Mouse (Mus musculus) left cerebral cortex, adult 2 months (tissue): Measurements from ENCODE around the gene Slfn8. TPM values are rescaled to one million over a fixed set of nuclear protein-coding genes. Genes with fewer than 3 reads are reported as not detected.
A peak's percentile ranks its signal among the peaks of the same experiment; 100 is the strongest.
"Not testable (repeated sequence)": the region's sequence is repeated elsewhere in the genome, so short reads cannot be mapped to it uniquely, and the experiment has no call there.

Experiments used
- DNase-seq, 2 experiments: peaks; one replicate each; pipeline ENCODE4 v3.0.0; 2021 to 2022; ENCODE audit warnings: low spot score in 2 of 2, mixed read lengths in 1 of 2; ENCODE audit errors: extremely low spot score in 1 of 2
- H3K27ac ChIP-seq: fragments of 200-600 bp; 2 replicates; pipeline ENCODE4 v1.8.1; 2022
- H3K4me3 ChIP-seq: fragments of 200-600 bp; 2 replicates; pipeline ENCODE4 v1.8.1; 2022
- CTCF ChIP-seq: fragments of 200-600 bp; IDR thresholded peaks from 2 replicates; pipeline ENCODE4 v1.8.1; 2022; ENCODE audit warnings: antibody characterized with exemption, mild to moderate bottlenecking, moderate library complexity
- intact Hi-C: fragments of 180-260 bp; cut with DNase I; formaldehyde crosslinking; loops from one replicate; pipeline ENCODE4 v1.15.1; 2025
- total RNA-seq, 2 experiments: library from RNA; stranded (reverse); gene quantifications; 2 replicates each; pipeline ENCODE4 v1.2.3; 2021

Gene Slfn8
- total RNA-seq, 2 experiments from 2014 or later: 0.26 to 0.61 TPM

DNA sequence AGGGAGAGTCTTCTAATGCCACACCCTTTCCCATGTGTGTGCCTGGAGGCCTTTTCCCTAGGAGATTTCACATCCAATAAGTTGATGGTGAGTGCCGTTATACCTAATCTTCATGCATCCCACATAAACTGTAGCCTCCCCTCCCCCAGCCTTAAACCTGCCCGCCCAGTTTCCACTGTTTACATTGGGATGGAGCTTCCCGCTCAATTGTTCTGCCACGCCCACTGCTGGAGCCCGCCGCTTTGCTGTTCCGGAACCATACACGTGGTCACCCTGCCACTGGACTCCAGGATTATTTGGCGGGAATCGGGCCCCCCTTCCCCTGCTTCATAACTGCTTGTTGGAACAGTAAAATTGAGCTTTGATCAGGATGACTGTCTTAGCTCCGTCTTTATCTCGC lies 31.3 kb downstream of the Slfn8 start:
- Histone ChIP-seq H3K27ac (no peak overlapping the region), H3K4me3 (no peak overlapping the region)
- TF ChIP-seq CTCF: no peak
- no peak for DNase-seq
- intact Hi-C loops: no loop called here

DNA sequence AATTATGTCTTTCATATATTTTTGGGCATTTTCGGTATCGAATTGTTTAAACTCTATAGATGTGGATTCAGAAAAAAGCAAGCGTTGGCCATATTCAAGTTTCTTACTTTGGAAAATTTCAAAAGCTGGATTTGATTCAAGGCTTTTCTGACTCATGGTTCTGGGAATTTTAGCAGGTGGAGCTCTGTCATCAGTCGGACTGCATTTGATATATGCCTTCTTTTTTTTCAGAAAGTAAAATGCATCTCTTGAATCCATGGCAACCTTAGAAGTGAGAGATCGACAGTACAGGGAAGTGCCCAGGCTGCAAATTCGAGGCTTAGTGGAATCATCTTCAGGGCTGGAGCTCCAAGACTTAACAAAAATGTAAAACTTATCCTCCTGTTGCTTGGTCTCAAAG lies 33.0 kb downstream of the Slfn8 start:
- no peak overlapping the region for H3K27ac ChIP-seq
- no peak for TF ChIP-seq CTCF
- intact Hi-C loops: no loop called here
- DNase-seq: no peak
- H3K4me3 ChIP-seq: no peak overlapping the region

DNA sequence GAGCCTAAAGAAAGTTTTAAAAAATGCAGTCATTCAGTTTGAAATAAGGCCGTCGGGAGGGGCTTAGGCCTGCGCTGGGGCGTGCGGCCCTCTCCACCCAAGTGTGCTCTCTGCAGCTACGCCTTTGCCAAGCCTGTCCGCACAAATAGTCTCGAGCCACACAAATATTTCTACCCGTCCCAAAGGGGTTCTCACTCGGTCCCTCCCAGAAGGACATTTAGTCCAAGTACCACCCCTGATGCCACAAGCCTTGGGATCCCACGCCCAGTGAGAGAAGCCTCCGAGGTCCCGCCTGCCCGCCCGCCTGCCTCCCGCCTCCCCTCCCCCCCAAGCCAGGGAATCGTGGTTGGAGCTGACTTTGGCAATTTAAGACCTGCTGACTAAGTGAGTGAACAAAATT lies 37.4 kb downstream of the Slfn8 start:
- Histone ChIP-seq H3K4me3 (no peak overlapping the region), H3K27ac (no peak overlapping the region)
- no peak for TF ChIP-seq CTCF
- DNase-seq: no peak
- intact Hi-C loops: no loop called here

DNA sequence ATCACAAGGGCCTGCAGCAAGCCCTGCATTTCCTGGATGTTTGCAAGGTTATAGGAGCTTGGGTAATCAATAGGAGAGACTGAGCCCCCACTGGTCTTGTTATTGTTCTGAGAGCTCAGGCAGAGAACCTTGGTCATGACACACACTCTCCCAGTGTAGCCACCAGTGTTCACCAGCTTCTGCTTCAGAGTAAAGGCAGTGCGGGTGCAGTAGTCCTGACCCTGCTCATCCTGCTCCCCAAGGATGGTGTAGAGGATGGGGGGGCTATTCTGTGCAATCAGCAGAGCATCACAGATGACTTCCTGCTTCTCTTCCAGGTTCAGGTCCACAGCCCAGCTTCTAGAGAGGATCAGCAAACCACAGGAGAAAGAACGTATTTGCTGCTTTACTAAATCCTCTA lies 38.2 kb downstream of the Slfn8 start:
- H3K4me3 ChIP-seq, H3K27ac ChIP-seq, DNase-seq, intact Hi-C loops: not testable (repeated sequence)

DNA sequence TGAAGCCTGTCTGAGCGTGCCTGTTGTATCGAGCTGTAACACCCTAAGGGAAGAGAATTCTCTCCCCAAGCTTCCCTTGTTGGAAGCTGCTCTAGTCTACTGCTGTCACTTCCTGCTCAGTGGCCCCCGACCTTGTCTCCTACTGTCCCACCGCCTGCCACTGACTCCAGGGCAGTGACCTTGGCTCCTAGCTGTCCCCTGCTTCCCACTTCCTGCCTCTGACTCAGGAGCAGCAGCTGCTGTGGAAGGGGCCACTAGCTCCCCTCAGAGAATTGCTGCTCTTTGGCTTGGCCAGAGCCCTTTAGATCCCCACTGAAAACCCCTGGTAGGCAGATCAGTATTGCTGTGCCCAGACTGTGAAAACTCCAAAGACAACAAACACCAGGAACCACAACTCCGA lies 46.7 kb downstream of the Slfn8 start:
- TF ChIP-seq CTCF: no peak
- no peak overlapping the region for H3K27ac ChIP-seq
- intact Hi-C loops: no loop called here
- DNase-seq: no peak
- no peak overlapping the region for H3K4me3 ChIP-seq

DNA sequence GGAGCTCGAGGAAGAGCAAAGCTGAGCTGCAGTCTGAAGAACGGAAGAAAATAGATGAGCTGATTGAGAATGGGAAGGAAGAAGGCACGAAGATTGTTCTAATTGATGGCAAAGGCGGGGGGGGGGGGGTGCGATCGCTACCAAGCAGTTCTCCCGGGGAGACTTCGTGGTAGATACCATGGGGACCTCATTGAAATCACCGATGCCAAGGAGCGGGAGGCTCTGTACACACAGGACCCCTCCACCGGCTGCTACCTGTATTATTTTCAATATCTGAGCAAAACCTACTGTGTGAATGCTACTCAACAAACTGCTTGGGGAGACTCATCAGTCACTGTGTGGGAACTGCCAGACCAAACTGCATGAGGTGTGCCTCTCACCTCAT lies 49.0 kb downstream of the Slfn8 start:
- DNase-seq: no peak
- no peak overlapping the region for H3K27ac ChIP-seq
- H3K4me3 ChIP-seq: no peak overlapping the region
- intact Hi-C loops: no loop called here
- TF ChIP-seq CTCF: no peak

DNA sequence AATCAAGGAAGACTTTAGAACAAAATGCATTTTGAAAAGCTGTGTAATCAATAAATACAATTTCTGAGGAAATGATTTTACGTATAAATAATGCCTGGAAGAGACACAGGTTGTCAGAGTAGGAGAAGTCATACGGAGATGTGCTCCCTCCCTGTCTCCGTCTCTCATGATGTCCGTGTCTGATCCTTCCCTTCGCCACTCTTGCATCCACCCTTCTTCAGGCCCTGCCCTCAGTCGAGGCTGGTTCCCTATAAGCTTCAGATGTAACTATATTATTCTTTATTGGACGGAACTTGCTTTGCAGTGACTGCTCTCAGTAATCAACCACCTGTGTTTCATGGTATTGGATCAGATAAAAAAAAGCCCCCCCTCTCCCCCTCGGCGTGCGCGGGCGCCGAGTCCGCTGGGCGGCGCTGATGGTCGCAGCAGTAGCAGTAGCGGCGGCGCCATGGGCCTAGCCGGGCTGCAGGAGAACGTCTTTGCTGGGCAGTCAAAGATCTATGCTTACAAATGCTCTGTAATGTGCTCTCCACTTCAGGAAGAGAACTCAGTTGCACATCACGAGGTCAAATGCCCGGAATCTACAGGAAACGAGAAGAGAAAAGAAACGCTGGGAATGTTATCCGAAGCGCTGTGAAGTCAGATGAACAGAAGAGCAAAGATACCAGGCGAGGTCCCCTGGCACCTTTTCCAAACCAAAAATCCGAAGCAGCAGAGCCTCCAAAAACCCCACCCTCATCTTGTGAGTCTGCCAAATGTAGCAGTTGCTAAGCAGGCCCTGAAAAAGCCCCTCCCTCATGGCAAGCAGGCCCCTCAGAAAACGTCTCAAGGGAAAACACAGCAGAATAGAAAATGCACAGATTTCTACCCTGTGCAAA lies 49.7 kb downstream of the Slfn8 start:
- H3K27ac ChIP-seq: no peak overlapping the region
- intact Hi-C loops: no loop called here
- peak; percentile 53 for TF ChIP-seq CTCF
- peak overlapping the region; percentile 17; the same call in 1 of the 2 replicates for H3K4me3 ChIP-seq
- DNase-seq: peak; percentile 17 to 18

DNA sequence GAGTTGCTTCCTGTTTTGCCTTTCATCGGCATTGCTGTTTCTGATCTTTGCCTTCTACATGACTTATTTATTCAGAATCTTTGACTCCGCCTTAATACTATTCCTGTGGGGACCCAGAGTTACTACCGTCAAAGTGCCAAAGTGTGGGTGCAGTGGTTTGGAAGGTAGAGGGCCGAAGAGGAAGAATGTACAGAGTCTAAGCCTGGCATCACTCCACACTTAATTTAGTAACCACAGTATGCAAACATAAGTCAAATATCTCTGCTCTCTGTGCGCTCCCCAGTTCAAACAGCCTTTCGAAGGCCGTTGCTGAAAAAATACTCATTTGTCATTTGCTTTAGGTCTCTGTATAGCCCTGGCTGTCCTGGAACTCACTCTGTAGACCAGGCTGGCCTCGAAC lies 58.4 kb downstream of the Slfn8 start:
- no peak for TF ChIP-seq CTCF
- no peak for DNase-seq
- intact Hi-C loops: no loop called here
- Histone ChIP-seq H3K27ac (no peak overlapping the region), H3K4me3 (no peak overlapping the region)

DNA sequence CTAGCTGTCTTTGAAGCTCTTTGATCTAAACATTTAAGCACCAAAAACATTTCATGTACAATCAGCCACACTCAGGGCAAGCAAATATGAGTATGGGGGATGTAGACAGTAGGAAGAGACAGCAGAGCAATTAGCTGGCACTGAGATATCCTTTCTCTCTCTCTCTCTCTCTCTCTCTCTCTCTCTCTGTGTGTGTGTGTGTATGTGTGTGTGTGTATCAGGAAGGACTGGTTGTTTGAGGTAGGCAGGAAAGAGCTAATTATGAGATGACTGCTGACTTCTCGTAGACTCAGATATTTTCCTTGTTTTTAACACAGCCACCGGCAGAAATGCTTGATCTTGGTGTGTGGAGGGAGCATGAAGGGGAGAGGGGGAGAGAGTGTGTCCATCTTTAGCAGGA lies 58.9 kb downstream of the Slfn8 start:
- no peak for DNase-seq
- Histone ChIP-seq H3K27ac (no peak overlapping the region), H3K4me3 (no peak overlapping the region)
- intact Hi-C loops: no loop called here
- TF ChIP-seq CTCF: no peak

DNA sequence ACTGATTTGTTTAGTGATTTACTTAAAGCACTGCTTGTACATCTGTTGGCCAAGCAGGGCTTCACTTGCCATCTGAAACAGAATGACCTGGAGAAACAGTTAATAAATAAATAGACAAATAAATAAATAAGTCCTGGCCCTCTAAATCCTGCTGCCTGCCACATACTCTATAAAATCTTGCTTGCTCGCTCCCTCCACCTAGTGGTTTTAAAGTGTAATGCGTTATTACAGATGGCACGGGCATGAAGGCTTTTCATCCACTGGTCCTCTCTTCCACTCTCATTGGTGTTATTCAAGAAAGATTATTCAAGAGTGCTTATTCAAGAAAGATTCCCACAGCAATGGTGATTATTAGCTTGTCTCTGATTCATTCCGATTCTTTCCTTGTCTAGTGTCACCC lies 61.0 kb downstream of the Slfn8 start:
- DNase-seq: no peak
- intact Hi-C loops: loop anchor here (1.0 kb wide), 1 partner anchor 44 kb away; no protein-coding TSS in a partner anchor

DNA sequence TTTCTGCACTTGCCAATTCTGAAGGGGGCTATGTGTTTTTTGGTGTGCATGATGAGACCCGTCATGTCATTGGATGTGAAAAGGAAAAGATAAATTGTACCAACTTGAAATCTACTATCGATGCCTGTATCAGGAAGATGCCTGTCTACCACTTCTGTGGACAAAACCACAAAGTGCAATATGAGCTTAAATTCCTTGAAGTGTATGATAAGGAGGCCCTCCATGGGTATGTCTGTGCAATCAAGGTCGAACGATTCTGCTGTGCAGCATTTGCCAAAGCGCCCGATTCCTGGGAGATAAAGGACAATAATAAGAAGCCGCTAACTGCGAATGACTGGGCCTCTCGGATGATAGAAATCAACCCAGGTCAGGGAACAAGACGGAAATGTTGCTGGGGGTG lies 63.7 kb downstream of the Slfn8 start:
- DNase-seq: no peak
- Histone ChIP-seq H3K27ac (no peak overlapping the region), H3K4me3 (no peak overlapping the region)
- intact Hi-C loops: no loop called here
- no peak for TF ChIP-seq CTCF

More for the DNA sequence above, 61.0 kb downstream of the Slfn8 start:
- Histone ChIP-seq H3K27ac (no peak overlapping the region), H3K4me3 (no peak overlapping the region)
- peak; percentile 81 for TF ChIP-seq CTCF

DNA sequence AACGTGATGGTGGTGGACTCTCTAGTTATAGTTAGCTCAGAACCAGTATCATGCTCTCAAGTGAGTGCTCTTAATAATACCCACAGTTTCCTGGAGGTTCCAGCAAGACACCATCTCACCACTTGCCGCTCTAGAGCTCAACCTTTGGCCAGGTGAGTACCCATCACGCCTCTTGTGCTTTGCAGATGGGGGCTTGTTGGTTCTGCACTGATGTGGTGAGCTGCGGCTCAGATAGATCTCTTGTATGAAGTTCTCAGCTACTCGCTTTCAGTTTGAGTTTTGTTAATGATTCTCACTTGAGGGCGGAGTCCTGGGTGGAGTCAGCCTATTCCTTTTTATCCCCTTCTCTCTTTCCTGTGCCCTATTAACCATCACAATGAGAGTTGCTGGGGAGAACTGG lies 66.0 kb downstream of the Slfn8 start:
- no peak for TF ChIP-seq CTCF
- no peak for DNase-seq
- intact Hi-C loops: no loop called here
- Histone ChIP-seq H3K4me3 (no peak overlapping the region), H3K27ac (no peak overlapping the region)
